Mouse (Mus musculus) embryonic facial prominence, embryonic 10.5 days (tissue): ENCODE results near the gene Ddx31. TPM values are rescaled to one million over a fixed set of nuclear protein-coding genes. Genes with fewer than 3 reads are reported as not detected.

ENCODE experiments used
- DNase-seq: peaks from one replicate; pipeline ENCODE4 v3.0.0-alpha.2; 2017; ENCODE audit warnings: low spot score
- H3K27ac ChIP-seq: fragments of 300-500 bp; sonication (generic); replicated peaks from 2 replicates; pipeline ENCODE4 v1.5.1; 2016; ENCODE audit warnings: mild to moderate bottlenecking
- H3K27me3 ChIP-seq: fragments of 300-500 bp; sonication (generic); replicated peaks from 2 replicates; pipeline ENCODE4 v1.6.1; 2016; ENCODE audit warnings: low read depth, mild to moderate bottlenecking; ENCODE audit not compliant: poor library complexity, severe bottlenecking
- H3K36me3 ChIP-seq: fragments of 300-500 bp; sonication (generic); replicated peaks from 2 replicates; pipeline ENCODE4 v1.6.1; 2016; ENCODE audit warnings: mild to moderate bottlenecking, moderate library complexity
- H3K4me1 ChIP-seq: fragments of 300-500 bp; sonication (generic); 2 replicates; pipeline ENCODE4 v1.6.1; 2016
- H3K4me3 ChIP-seq: fragments of 300-500 bp; sonication (generic); 2 replicates; pipeline ENCODE4 v1.5.1; 2016; ENCODE audit warnings: mild to moderate bottlenecking, moderate library complexity
- H3K9me3 ChIP-seq: fragments of 300-500 bp; sonication (generic); 2 replicates; pipeline ENCODE4 v1.6.1; 2016; ENCODE audit warnings: mild to moderate bottlenecking
- WGBS: fragments of 180-500 bp; shearing (Covaris S2); methylation state at CpG from one replicate; pipeline ENCODE4 v1.1.7; 2016; 5-methylcytosine and 5-hydroxymethylcytosine counted together
- polyA plus RNA-seq: library from polyadenylated mRNA; unstranded; fragments of >200 nt; fragmentation: Nextera tagmentation; extraction: Ambion mirVana; gene quantifications from 2 replicates; pipeline ENCODE4 v1.2.1, GENCODE M21; 2016

The Ddx31 gene
- polyA plus RNA-seq, result 21.8 and 23.6 TPM in 2 replicates

- H3K27me3 ChIP-seq, result no peaks in the 10 kb centered on the region
- peaks cover 37% of the 10 kb centered on the region for H3K4me1 ChIP-seq
- H3K9me3 ChIP-seq, result no peaks in the 10 kb centered on the region
- H3K36me3 ChIP-seq, result peaks cover 33% of the 10 kb centered on the region
- H3K27ac ChIP-seq, result peak within 1 kb of the TSS; percentile 95
- H3K4me3 ChIP-seq, result peak within 1 kb of the TSS; percentile 99
- peak; percentile 94 for DNase-seq
- WGBS, result under 1% methylated on average over 63 of the region's 63 CpGs
These were observed at the start of gene Ddx31, which contains the start of gene Gtf3c4 for GRCm38 (mm10) chr2:28840222-28840951. Gene Ddx31, plus strand, starts transcription at chr2:28840406. Gene Gtf3c4, minus strand, starts transcription at chr2:28840360.

- 23% methylated on average over 6 of the region's 6 CpGs for WGBS
- H3K4me3 ChIP-seq, result peak overlapping the region; percentile 39
- peak; percentile 83 for DNase-seq
- peaks cover 6% of the 10 kb centered on the region; the same call in 1 of the 2 replicates for H3K27me3 ChIP-seq
- H3K4me1 ChIP-seq, result peaks cover 30% of the 10 kb centered on the region
- no peaks in the 10 kb centered on the region for H3K36me3 ChIP-seq
- no peaks in the 10 kb centered on the region for H3K9me3 ChIP-seq
- H3K27ac ChIP-seq, result peak overlapping the region; percentile 77
These were observed 47.1 kb upstream of the Ddx31 start for GRCm38 (mm10) chr2:28792931-28793610.

- Histone ChIP-seq H3K36me3 (no peaks in the 10 kb centered on the region), H3K27ac (no peak overlapping the region), H3K4me1 (peaks cover 40% of the 10 kb centered on the region), H3K9me3 (no peaks in the 10 kb centered on the region), H3K27me3 (peaks cover 6% of the 10 kb centered on the region; the same call in 1 of the 2 replicates), H3K4me3 (no peak overlapping the region)
- DNase-seq, result no peak
- WGBS, result 79% methylated on average over 5 of the region's 5 CpGs
These were observed 45.6 kb upstream of the Ddx31 start for GRCm38 (mm10) chr2:28794623-28795022.

- DNase-seq, result no peak
- Histone ChIP-seq H3K4me1 (peaks cover 45% of the 10 kb centered on the region), H3K4me3 (no peak overlapping the region), H3K9me3 (no peaks in the 10 kb centered on the region), H3K36me3 (no peaks in the 10 kb centered on the region), H3K27me3 (peaks cover 17% of the 10 kb centered on the region), H3K27ac (no peak overlapping the region)
- 80% methylated on average over 8 of the region's 8 CpGs for WGBS
These were observed 43.9 kb upstream of the Ddx31 start for GRCm38 (mm10) chr2:28796298-28796697.

- Histone ChIP-seq H3K4me3 (no peak overlapping the region), H3K36me3 (no peaks in the 10 kb centered on the region), H3K4me1 (peaks cover 37% of the 10 kb centered on the region), H3K27ac (no peak overlapping the region), H3K9me3 (no peaks in the 10 kb centered on the region), H3K27me3 (peaks cover 24% of the 10 kb centered on the region)
- 49% methylated on average over 18 of the region's 18 CpGs for WGBS
- no peak for DNase-seq
These were observed 42.6 kb upstream of the Ddx31 start for GRCm38 (mm10) chr2:28797490-28798106.

GRCm38 (mm10) chr2:28798390-28798789, 41.8 kb upstream of the Ddx31 start:
- Histone ChIP-seq H3K27ac (no peak overlapping the region), H3K4me1 (peaks cover 29% of the 10 kb centered on the region), H3K4me3 (no peak overlapping the region), H3K36me3 (no peaks in the 10 kb centered on the region), H3K9me3 (no peaks in the 10 kb centered on the region), H3K27me3 (peaks cover 32% of the 10 kb centered on the region)
- DNase-seq, result no peak
- WGBS, result 57% methylated on average over 3 of the region's 3 CpGs

GRCm38 (mm10) chr2:28799575-28799974, 40.6 kb upstream of the Ddx31 start:
- H3K4me3 ChIP-seq, result no peak overlapping the region
- DNase-seq, result peak; percentile 25
- peaks cover 32% of the 10 kb centered on the region for H3K27me3 ChIP-seq
- WGBS, result 54% methylated on average over 2 of the region's 2 CpGs
- H3K4me1 ChIP-seq, result peaks cover 29% of the 10 kb centered on the region
- H3K27ac ChIP-seq, result no peak overlapping the region
- no peaks in the 10 kb centered on the region for H3K9me3 ChIP-seq
- H3K36me3 ChIP-seq, result no peaks in the 10 kb centered on the region

- 89% methylated on average over 7 of the region's 7 CpGs for WGBS
- H3K4me3 ChIP-seq, result no peak overlapping the region
- H3K9me3 ChIP-seq, result no peaks in the 10 kb centered on the region
- H3K4me1 ChIP-seq, result peaks cover 16% of the 10 kb centered on the region; the same call in 1 of the 2 replicates
- H3K27ac ChIP-seq, result no peak overlapping the region
- H3K36me3 ChIP-seq, result no peaks in the 10 kb centered on the region
- DNase-seq, result no peak
- H3K27me3 ChIP-seq, result peaks cover 26% of the 10 kb centered on the region
These were observed 36.8 kb upstream of the Ddx31 start for GRCm38 (mm10) chr2:28803406-28803805.

GRCm38 (mm10) chr2:28808841-28809240, 31.4 kb upstream of the Ddx31 start:
- H3K4me3 ChIP-seq, result no peak overlapping the region
- no peak overlapping the region for H3K27ac ChIP-seq
- WGBS, result 79% methylated on average over 6 of the region's 6 CpGs
- no peaks in the 10 kb centered on the region for H3K27me3 ChIP-seq
- no peaks in the 10 kb centered on the region for H3K9me3 ChIP-seq
- H3K36me3 ChIP-seq, result no peaks in the 10 kb centered on the region
- DNase-seq, result no peak
- H3K4me1 ChIP-seq, result peaks cover 19% of the 10 kb centered on the region

- no peak overlapping the region for H3K4me3 ChIP-seq
- no peaks in the 10 kb centered on the region for H3K27me3 ChIP-seq
- no peak for DNase-seq
- no peak overlapping the region for H3K27ac ChIP-seq
- 44% methylated on average over 5 of the region's 5 CpGs for WGBS
- peaks cover 19% of the 10 kb centered on the region for H3K4me1 ChIP-seq
- H3K36me3 ChIP-seq, result no peaks in the 10 kb centered on the region
- no peaks in the 10 kb centered on the region for H3K9me3 ChIP-seq
These were observed 29.8 kb upstream of the Ddx31 start for GRCm38 (mm10) chr2:28810260-28811013.

GRCm38 (mm10) chr2:28818866-28819265, 21.3 kb upstream of the Ddx31 start:
- no peak for DNase-seq
- Histone ChIP-seq H3K4me3 (no peak overlapping the region), H3K27me3 (no peaks in the 10 kb centered on the region), H3K27ac (no peak overlapping the region), H3K36me3 (peaks cover 21% of the 10 kb centered on the region), H3K4me1 (no peaks in the 10 kb centered on the region), H3K9me3 (no peaks in the 10 kb centered on the region)
- WGBS, result 91% methylated on average over 4 of the region's 4 CpGs

- peaks cover 100% of the 10 kb centered on the region for H3K36me3 ChIP-seq
- H3K9me3 ChIP-seq, result no peaks in the 10 kb centered on the region
- WGBS, result 48% methylated on average over 4 of the region's 4 CpGs
These were observed 10.9 kb upstream of the Ddx31 start for GRCm38 (mm10) chr2:28829265-28829664.

More at GRCm38 (mm10) chr2:28829265-28829664, 10.9 kb upstream of the Ddx31 start:
- Histone ChIP-seq H3K4me1 (no peaks in the 10 kb centered on the region), H3K27me3 (no peaks in the 10 kb centered on the region), H3K27ac (no peak overlapping the region), H3K4me3 (no peak overlapping the region)
- peak; percentile 15 for DNase-seq
